Mouse (Mus musculus): ENCODE data around the gene Aimp2. TPM values are rescaled to one million over a fixed set of nuclear protein-coding genes. Genes with fewer than 3 reads are reported as not detected.

Aimp2 gene
- 72.7 and 81.4 TPM in 2 replicates for polyA plus RNA-seq (2016; fragmentation: Nextera tagmentation; extraction: Ambion mirVana)

GRCm38 (mm10) chr5:143909417-143910400 lies at the start of gene Aimp2, which contains the start of gene Pms2:
TSS of gene Aimp2 (minus strand) at chr5:143909847.
TSS of gene Pms2 (plus strand) at chr5:143909964.
- ATAC-seq (ENCODE audit: low FRiP score), result peak; percentile 99
- H3K27ac ChIP-seq, result peak within 1 kb of the TSS; percentile 77
- H3K27me3 ChIP-seq, result no peaks in the 10 kb centered on the region
- no peaks in the 10 kb centered on the region for H3K9me3 ChIP-seq (replicated peaks)
- H3K36me3 ChIP-seq, result peaks cover 34% of the 10 kb centered on the region
- peak within 1 kb of the TSS; percentile 68 for H3K4me3 ChIP-seq
- peak within 1 kb of the TSS; percentile 80 for H3K4me2 ChIP-seq (replicated peaks)
- H3K4me1 ChIP-seq, result peaks cover 26% of the 10 kb centered on the region
- WGBS, result under 1% methylated on average over 70 of the region's 70 CpGs
- peak within 1 kb of the TSS; percentile 64 for H3K9ac ChIP-seq

DNA sequence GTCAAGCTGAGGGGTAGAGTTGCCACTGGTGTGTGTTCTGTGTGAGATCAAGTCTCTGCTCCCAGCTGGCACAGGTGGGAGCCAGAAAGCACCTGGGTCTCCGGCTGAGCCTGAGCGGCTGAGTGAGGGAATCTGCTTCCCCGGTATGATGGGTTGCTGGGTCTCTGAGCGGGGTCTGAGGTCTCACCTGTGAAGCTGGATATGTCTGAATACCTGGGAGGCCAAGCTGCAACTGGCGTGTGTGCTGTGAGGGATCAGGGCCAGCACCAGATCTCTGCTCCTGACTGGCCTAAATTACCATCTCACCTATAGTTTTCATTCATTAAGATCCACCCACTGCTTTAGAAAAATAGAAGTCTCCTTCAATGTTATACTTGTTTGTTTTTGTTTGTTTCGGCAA lies 47.5 kb upstream of the Aimp2 start:
- no peak overlapping the region for H3K27ac ChIP-seq
- ATAC-seq (ENCODE audit: low FRiP score), result no peak
- H3K4me3 ChIP-seq, result no peak overlapping the region
- H3K27me3 ChIP-seq, result no peaks in the 10 kb centered on the region
- WGBS, result 90% methylated on average over 6 of the region's 6 CpGs
- H3K36me3 ChIP-seq, result 0 out of 2 replicates have a peak, but pooled peaks cover 8% of the 10 kb centered on the region
- no peaks in the 10 kb centered on the region for H3K4me1 ChIP-seq
- 0 out of 2 replicates have a peak, but pooled peaks cover 8% of the 10 kb centered on the region for H3K9me3 ChIP-seq (replicated peaks)
- no peak overlapping the region for H3K4me2 ChIP-seq (replicated peaks)
- H3K9ac ChIP-seq, result no peak overlapping the region

GRCm38 (mm10) chr5:143950016-143950415 lies 40.4 kb upstream of the Aimp2 start:
- WGBS, result 46% methylated on average over 5 of the region's 5 CpGs
- Histone ChIP-seq H3K4me1 (no peaks in the 10 kb centered on the region), H3K4me2 (replicated peaks) (no peak overlapping the region), H3K4me3 (no peak overlapping the region), H3K9ac (no peak overlapping the region), H3K36me3 (no peaks in the 10 kb centered on the region), H3K27ac (no peak overlapping the region), H3K27me3 (no peaks in the 10 kb centered on the region), H3K9me3 (replicated peaks) (no peaks in the 10 kb centered on the region)
- no peak for ATAC-seq (ENCODE audit: low FRiP score)

- WGBS, result 91% methylated on average over 12 of the region's 12 CpGs
- Histone ChIP-seq H3K27ac (no peak overlapping the region), H3K9me3 (replicated peaks) (no peaks in the 10 kb centered on the region)
Measured at GRCm38 (mm10) chr5:143948361-143948760, 38.7 kb upstream of the Aimp2 start.

GRCm38 (mm10) chr5:143943231-143944125 lies 33.8 kb upstream of the Aimp2 start:
- H3K27me3 ChIP-seq, result no peaks in the 10 kb centered on the region
- no peak overlapping the region for H3K4me3 ChIP-seq
- no peak for ATAC-seq (ENCODE audit: low FRiP score)
- H3K9me3 ChIP-seq (replicated peaks), result no peaks in the 10 kb centered on the region
- no peak overlapping the region for H3K4me2 ChIP-seq (replicated peaks)
- H3K36me3 ChIP-seq, result no peaks in the 10 kb centered on the region
- 90% methylated on average over 14 of the region's 14 CpGs for WGBS
- H3K27ac ChIP-seq, result no peak overlapping the region
- no peaks in the 10 kb centered on the region for H3K4me1 ChIP-seq
- H3K9ac ChIP-seq, result no peak overlapping the region

More at GRCm38 (mm10) chr5:143948361-143948760, 38.7 kb upstream of the Aimp2 start:
- no peak for ATAC-seq (ENCODE audit: low FRiP score)
- Histone ChIP-seq H3K4me2 (replicated peaks) (no peak overlapping the region), H3K4me1 (no peaks in the 10 kb centered on the region), H3K4me3 (no peak overlapping the region), H3K9ac (no peak overlapping the region), H3K36me3 (no peaks in the 10 kb centered on the region), H3K27me3 (no peaks in the 10 kb centered on the region)

- Histone ChIP-seq H3K4me1 (no peaks in the 10 kb centered on the region), H3K4me2 (replicated peaks) (no peak overlapping the region), H3K4me3 (no peak overlapping the region), H3K27me3 (no peaks in the 10 kb centered on the region), H3K27ac (no peak overlapping the region), H3K9ac (no peak overlapping the region), H3K9me3 (replicated peaks) (no peaks in the 10 kb centered on the region), H3K36me3 (no peaks in the 10 kb centered on the region)
- ATAC-seq (ENCODE audit: low FRiP score), result no peak
- WGBS, result 29% methylated on average over 10 of the region's 10 CpGs
Measured at GRCm38 (mm10) chr5:143941588-143941987, 31.9 kb upstream of the Aimp2 start.

GRCm38 (mm10) chr5:143936156-143936555 lies 26.5 kb upstream of the Aimp2 start:
- 88% methylated on average over 9 of the region's 9 CpGs for WGBS
- Histone ChIP-seq H3K4me2 (replicated peaks) (no peak overlapping the region), H3K27me3 (no peaks in the 10 kb centered on the region), H3K27ac (no peak overlapping the region), H3K9ac (no peak overlapping the region), H3K4me3 (no peak overlapping the region), H3K4me1 (no peaks in the 10 kb centered on the region), H3K36me3 (peaks cover 15% of the 10 kb centered on the region), H3K9me3 (replicated peaks) (no peaks in the 10 kb centered on the region)
- no peak for ATAC-seq (ENCODE audit: low FRiP score)

GRCm38 (mm10) chr5:143933875-143934274 lies 24.2 kb upstream of the Aimp2 start:
- H3K27ac ChIP-seq, result no peak overlapping the region
- ATAC-seq (ENCODE audit: low FRiP score), result no peak
- no peak overlapping the region for H3K4me2 ChIP-seq (replicated peaks)
- H3K4me3 ChIP-seq, result no peak overlapping the region
- H3K4me1 ChIP-seq, result no peaks in the 10 kb centered on the region
- H3K9ac ChIP-seq, result no peak overlapping the region
- WGBS, result 84% methylated on average over 1 of the region's 1 CpGs
- peaks cover 36% of the 10 kb centered on the region for H3K36me3 ChIP-seq
- no peaks in the 10 kb centered on the region for H3K27me3 ChIP-seq
- H3K9me3 ChIP-seq (replicated peaks), result no peaks in the 10 kb centered on the region

GRCm38 (mm10) chr5:143933414-143933813 lies 23.8 kb upstream of the Aimp2 start:
- WGBS, result 87% methylated on average over 11 of the region's 11 CpGs
- Histone ChIP-seq H3K9me3 (replicated peaks) (no peaks in the 10 kb centered on the region), H3K4me1 (no peaks in the 10 kb centered on the region), H3K4me3 (no peak overlapping the region), H3K4me2 (replicated peaks) (no peak overlapping the region), H3K27me3 (no peaks in the 10 kb centered on the region), H3K36me3 (peaks cover 41% of the 10 kb centered on the region), H3K27ac (no peak overlapping the region), H3K9ac (no peak overlapping the region)
- ATAC-seq (ENCODE audit: low FRiP score), result no peak

DNA sequence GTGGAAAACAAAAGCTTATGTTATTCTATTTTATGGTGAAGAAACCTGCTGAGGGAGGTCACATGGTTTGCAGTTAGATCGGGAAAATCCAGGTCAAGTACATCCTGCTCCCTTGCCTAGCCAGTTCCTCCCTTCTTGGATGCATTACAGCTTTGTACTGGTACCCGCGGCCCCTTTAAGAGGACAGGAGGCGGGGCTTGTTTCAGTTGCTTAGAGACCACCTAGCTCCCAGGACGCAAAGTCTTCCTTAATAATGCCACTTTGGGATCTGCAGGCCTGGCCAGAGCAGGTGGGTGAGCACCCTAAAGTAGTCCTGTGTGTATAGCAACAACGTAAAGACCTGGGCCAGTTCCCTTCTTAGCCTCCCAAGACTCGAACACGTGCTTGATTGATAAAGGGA lies 23.2 kb upstream of the Aimp2 start, which contains the start of gene Rsph10b:
Rsph10b (plus strand) TSS at position 205 of the 400 bp plus-strand sequence.
- ATAC-seq (ENCODE audit: low FRiP score), result no peak
- 15% methylated on average over 8 of the region's 8 CpGs for WGBS
- H3K4me3 ChIP-seq, result no peak within 1 kb of the TSS

DNA sequence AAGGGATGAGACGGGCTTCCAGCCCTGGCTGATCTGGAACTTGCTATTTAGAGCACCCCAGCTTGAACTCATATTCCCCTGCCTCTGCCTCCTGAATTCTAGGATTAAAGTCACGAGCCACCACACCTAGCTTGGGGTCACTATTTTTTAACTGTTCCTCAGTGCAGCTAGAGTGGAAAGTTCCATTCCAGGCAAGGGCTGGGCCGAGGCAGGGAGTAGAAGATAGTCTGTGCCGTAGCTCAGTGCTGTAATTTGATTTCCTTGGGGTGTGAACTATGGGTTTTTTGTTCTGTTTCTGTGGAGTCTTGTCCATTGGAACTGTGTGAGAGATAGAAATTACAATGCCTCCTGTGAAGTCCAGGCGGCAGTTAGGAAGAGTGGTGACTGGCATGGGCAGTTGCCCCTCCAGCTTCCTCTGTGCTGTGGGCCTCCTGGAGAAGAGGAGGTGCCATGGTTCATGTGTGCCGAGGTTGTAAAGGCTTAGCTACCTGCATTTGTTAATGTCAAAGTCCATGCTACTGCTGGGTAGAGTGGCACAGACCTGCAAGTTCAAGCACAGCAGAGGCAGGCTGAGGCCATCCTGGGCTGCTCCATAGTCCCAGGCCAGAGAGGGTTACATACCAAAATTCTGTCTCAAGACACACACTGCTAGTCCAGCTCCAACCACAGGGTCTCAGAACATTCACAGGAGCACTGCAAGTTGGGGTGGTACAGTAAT lies 22.4 kb upstream of the Aimp2 start:
- H3K4me3 ChIP-seq, result no peak overlapping the region
- WGBS, result 88% methylated on average over 6 of the region's 6 CpGs
- H3K4me2 ChIP-seq (replicated peaks), result no peak overlapping the region
- H3K9me3 ChIP-seq (replicated peaks), result no peaks in the 10 kb centered on the region
- peaks cover 50% of the 10 kb centered on the region for H3K36me3 ChIP-seq
- no peaks in the 10 kb centered on the region for H3K4me1 ChIP-seq
- H3K9ac ChIP-seq, result no peak overlapping the region
- no peak overlapping the region for H3K27ac ChIP-seq
- ATAC-seq (ENCODE audit: low FRiP score), result no peak
- no peaks in the 10 kb centered on the region for H3K27me3 ChIP-seq

More for the DNA sequence above, 23.2 kb upstream of the Aimp2 start, which contains the start of gene Rsph10b:
- Histone ChIP-seq H3K36me3 (peaks cover 46% of the 10 kb centered on the region), H3K9me3 (replicated peaks) (no peaks in the 10 kb centered on the region), H3K27ac (no peak within 1 kb of the TSS), H3K4me1 (no peaks in the 10 kb centered on the region), H3K9ac (no peak within 1 kb of the TSS), H3K27me3 (no peaks in the 10 kb centered on the region), H3K4me2 (replicated peaks) (0 out of 2 replicates have a peak within 1 kb of the TSS, but pooled peaks have one; percentile 2)

All from hindbrain, embryonic 12.5 days (tissue).